In genomic region chr10:44176548-44176947, GRCm38 (mm10) we compare ENCODE assay signal across 30 mouse cellular contexts. TPM values are rescaled to one million over a fixed set of nuclear protein-coding genes. Genes with fewer than 3 reads are reported as not detected.
DNase-seq lines count a peak whose midpoint lies in the region; ATAC-seq and TF ChIP-seq lines count a peak whose summit lies in the region.
"Had no signal": no experiment of that assay in that cellular context is flagged by ENCODE, and none has a peak within 500 bp of the region (broad histone marks: within the 10 kb centered on the region; RNA-seq: fewer than 3 reads in every experiment).

No protein-coding gene starts in this region.

- H3K4me1 ChIP-seq in heart, embryonic 12.5 days (replicated peaks), result peaks cover 4% of the 10 kb centered on the region; the same call in 1 of the 2 replicates
- H3K4me1 ChIP-seq in heart, embryonic 11.5 days (ENCODE audit: control insufficient read depth, insufficient read depth, low read length), result no peaks in the 10 kb centered on the region
- peaks cover 5 to 12% of the 10 kb centered on the region in 2 experiments; a peak in 3 of 4 replicates for H3K4me1 ChIP-seq in liver, embryonic 14.5 days (replicated peaks; ENCODE audit: control insufficient read depth in 2 of 2, insufficient read depth in 2 of 2, low read length in 1 of 2)
- H3K4me1 ChIP-seq in liver, postnatal 0 days (ENCODE audit: insufficient read depth), result no peaks in the 10 kb centered on the region
- H3K4me1 ChIP-seq in liver, embryonic 15.5 days (replicated peaks), result peaks cover 16% of the 10 kb centered on the region
- H3K4me1 ChIP-seq: embryonic facial prominence, embryonic 12.5 days; embryonic facial prominence, embryonic 15.5 days; forebrain, embryonic 10.5 days; forebrain, embryonic 13.5 days; heart, embryonic 10.5 days; heart, embryonic 15.5 days; hindbrain, embryonic 10.5 days; hindbrain, embryonic 13.5 days had no signal

- H3K9me3 ChIP-seq in heart, embryonic 12.5 days (replicated peaks), result no peaks in the 10 kb centered on the region
- no peaks in the 10 kb centered on the region for H3K9me3 ChIP-seq in heart, embryonic 11.5 days (replicated peaks; ENCODE audit: control insufficient read depth, low read length)
- H3K9me3 ChIP-seq in liver, embryonic 14.5 days (ENCODE audit: control insufficient read depth, low read length), result no peaks in the 10 kb centered on the region
- H3K9me3 ChIP-seq in liver, postnatal 0 days (ENCODE audit: low read length), result no peaks in the 10 kb centered on the region
- no peaks in the 10 kb centered on the region for H3K9me3 ChIP-seq in liver, embryonic 15.5 days (replicated peaks)
- H3K9me3 ChIP-seq: embryonic facial prominence, embryonic 12.5 days; embryonic facial prominence, embryonic 15.5 days; forebrain, embryonic 10.5 days; forebrain, embryonic 13.5 days; G1E; heart, embryonic 10.5 days; heart, embryonic 15.5 days; hindbrain, embryonic 10.5 days; hindbrain, embryonic 13.5 days had no signal

- no peak overlapping the region for H3K9ac ChIP-seq in heart, embryonic 12.5 days
- no peak overlapping the region for H3K9ac ChIP-seq in heart, embryonic 11.5 days (ENCODE audit: low read depth, low read length)
- no peak overlapping the region for H3K9ac ChIP-seq in liver, embryonic 14.5 days (replicated peaks)
- H3K9ac ChIP-seq in liver, postnatal 0 days (replicated peaks), result no peak overlapping the region
- no peak overlapping the region for H3K9ac ChIP-seq in liver, embryonic 15.5 days
- H3K9ac ChIP-seq: embryonic facial prominence, embryonic 12.5 days; embryonic facial prominence, embryonic 15.5 days; forebrain, embryonic 13.5 days; heart, embryonic 15.5 days; hindbrain, embryonic 13.5 days had no signal

- H3K36me3 ChIP-seq in heart, embryonic 12.5 days, result no peaks in the 10 kb centered on the region
- no peaks in the 10 kb centered on the region for H3K36me3 ChIP-seq in heart, embryonic 11.5 days (ENCODE audit: control insufficient read depth, insufficient read depth, low read length)
- no peaks in the 10 kb centered on the region for H3K36me3 ChIP-seq in liver, embryonic 14.5 days (replicated peaks; ENCODE audit: control insufficient read depth, insufficient read depth, low read depth)
- no peaks in the 10 kb centered on the region for H3K36me3 ChIP-seq in liver, postnatal 0 days (replicated peaks; ENCODE audit: insufficient read depth, low read length)
- no peaks in the 10 kb centered on the region for H3K36me3 ChIP-seq in liver, embryonic 15.5 days (replicated peaks)
- H3K36me3 ChIP-seq: embryonic facial prominence, embryonic 12.5 days; embryonic facial prominence, embryonic 15.5 days; forebrain, embryonic 10.5 days; G1E; heart, embryonic 10.5 days; heart, embryonic 15.5 days; hindbrain, embryonic 10.5 days; hindbrain, embryonic 13.5 days had no signal

- ATAC-seq in heart, embryonic 12.5 days (ENCODE audit: insufficient number of reproducible peaks, low FRiP score), result peak; percentile 29; the same call in 1 of the 2 replicates
- no peak for ATAC-seq in heart, embryonic 11.5 days (replicated peaks; ENCODE audit: insufficient number of reproducible peaks, low FRiP score, low TSS enrichment)
- peak; percentile 58; the same call in 1 of the 2 replicates for ATAC-seq in liver, embryonic 14.5 days (ENCODE audit: insufficient read depth)
- no peak for ATAC-seq in liver, postnatal 0 days
- peak; percentile 57 for ATAC-seq in liver, embryonic 15.5 days (ENCODE audit: insufficient read depth)
- ATAC-seq: forebrain, embryonic 16.5 days; Patski had no signal

- no peak for TF ChIP-seq CTCF in liver, embryonic 14.5 days (IDR thresholded peaks at IDR 0.05; ENCODE audit: low read depth)
- TF ChIP-seq CTCF in liver, postnatal 0 days (IDR thresholded peaks at IDR 0.05; ENCODE audit: low read depth), result no peak

- H3K4me2 ChIP-seq in heart, embryonic 12.5 days, result no peak overlapping the region
- no peak overlapping the region for H3K4me2 ChIP-seq in heart, embryonic 11.5 days
- H3K4me2 ChIP-seq in liver, embryonic 14.5 days (ENCODE audit: low read depth), result no peak overlapping the region
- H3K4me2 ChIP-seq in liver, postnatal 0 days (ENCODE audit: low read depth, low read length), result no peak overlapping the region
- H3K4me2 ChIP-seq in liver, embryonic 15.5 days, result no peak overlapping the region
- H3K4me2 ChIP-seq: embryonic facial prominence, embryonic 12.5 days; embryonic facial prominence, embryonic 15.5 days; forebrain, embryonic 13.5 days; heart, embryonic 15.5 days; hindbrain, embryonic 13.5 days had no signal

- no peak overlapping the region for H3K27ac ChIP-seq in heart, embryonic 12.5 days (ENCODE audit: poor library complexity, severe bottlenecking)
- H3K27ac ChIP-seq in heart, embryonic 11.5 days (ENCODE audit: low read depth, low read length), result no peak overlapping the region
- no peak overlapping the region for H3K27ac ChIP-seq in liver, embryonic 14.5 days
- no peak overlapping the region for H3K27ac ChIP-seq in liver, postnatal 0 days (ENCODE audit: low read depth)
- H3K27ac ChIP-seq in liver, embryonic 15.5 days (replicated peaks), result 0 out of 2 replicates have a peak overlapping the region, but pooled peaks have one; percentile 24
- H3K27ac ChIP-seq: embryonic facial prominence, embryonic 12.5 days; embryonic facial prominence, embryonic 15.5 days; forebrain, embryonic 10.5 days; forebrain, embryonic 13.5 days; heart, adult 2 months; heart, embryonic 10.5 days; heart, embryonic 15.5 days; hindbrain, embryonic 10.5 days; hindbrain, embryonic 13.5 days had no signal

- H3K4me3 ChIP-seq in heart, embryonic 12.5 days, result no peak overlapping the region
- no peak overlapping the region for H3K4me3 ChIP-seq in heart, embryonic 11.5 days (ENCODE audit: low read depth, low read length)
- no peak overlapping the region for H3K4me3 ChIP-seq in liver, embryonic 14.5 days (ENCODE audit: insufficient read depth in 1 of 2, low read depth in 2 of 2, low read length in 2 of 2)
- no peak overlapping the region for H3K4me3 ChIP-seq in liver, postnatal 0 days (ENCODE audit: low read depth, low read length)
- H3K4me3 ChIP-seq in liver, embryonic 15.5 days (replicated peaks), result no peak overlapping the region
- H3K4me3 ChIP-seq: embryonic facial prominence, embryonic 12.5 days; embryonic facial prominence, embryonic 15.5 days; erythroblast, embryonic 14.5 days; forebrain, embryonic 10.5 days; forebrain, embryonic 13.5 days; heart, adult 2 months; heart, embryonic 10.5 days; heart, embryonic 15.5 days; hindbrain, embryonic 10.5 days; hindbrain, embryonic 13.5 days had no signal

- DNase-seq in liver, embryonic 14.5 days (ENCODE audit: low read depth in 3 of 3, low spot score in 3 of 3), result no peak
- no peak for DNase-seq in liver, postnatal 0 days
- DNase-seq in left cerebral cortex, adult 8-10 months (ENCODE audit: low spot score in 2 of 2), result no peak
- DNase-seq: adrenal gland, postnatal 10 days; adrenal gland, postnatal 36 days; B cell, adult 2 months; cerebellum, adult 18-20 months; cerebellum, adult 9-10 months; cerebellum, postnatal 14 days; gastrocnemius, postnatal 10 days; gastrocnemius, postnatal 36 days; heart, adult 2 months; heart, postnatal 10 days; heart, postnatal 36 days had no signal

- no peak for TF ChIP-seq EP300 in liver, embryonic 14.5 days (IDR thresholded peaks at IDR 0.05; ENCODE audit: low read depth)
- no peak for TF ChIP-seq EP300 in liver, postnatal 0 days (IDR thresholded peaks at IDR 0.05; ENCODE audit: low read depth)

- H3K27me3 ChIP-seq in heart, embryonic 12.5 days (replicated peaks), result no peaks in the 10 kb centered on the region
- no peaks in the 10 kb centered on the region for H3K27me3 ChIP-seq in heart, embryonic 11.5 days (ENCODE audit: control insufficient read depth, insufficient read depth, low read length)
- H3K27me3 ChIP-seq in liver, embryonic 14.5 days (ENCODE audit: control insufficient read depth, insufficient read depth, low read length), result no peaks in the 10 kb centered on the region; the same call in 1 of the 2 replicates
- H3K27me3 ChIP-seq in liver, postnatal 0 days (ENCODE audit: insufficient read depth, low read length), result no peaks in the 10 kb centered on the region
- H3K27me3 ChIP-seq in liver, embryonic 15.5 days, result 0 out of 2 replicates have a peak, but pooled peaks cover 4% of the 10 kb centered on the region
- H3K27me3 ChIP-seq: CH12.LX; embryonic facial prominence, embryonic 12.5 days; embryonic facial prominence, embryonic 15.5 days; forebrain, embryonic 13.5 days; heart, embryonic 15.5 days; hindbrain, embryonic 13.5 days had no signal

RNA-seq across cellular contexts. Expression of gene Crybg1, which starts 27.9 kb away (rescaled TPM):
- polyA plus RNA-seq in heart, embryonic 12.5 days (2016; fragmentation: Nextera tagmentation; extraction: Ambion mirVana), result 0.17 and 0.32 TPM in 2 replicates
- polyA plus RNA-seq in heart, embryonic 11.5 days (2014; fragmentation: Nextera tagmentation; extraction: Ambion mirVana), result 0.11 and 0.14 TPM in 2 replicates
- polyA plus RNA-seq in liver, embryonic 14.5 days (2012; rRNA removed), result 0.22 and 0.25 TPM in 2 replicates
- 0.48 and 0.54 TPM in 2 replicates for polyA plus RNA-seq in liver, embryonic 14.5 days (2014; fragmentation: Nextera tagmentation; extraction: Ambion mirVana)
- polyA plus RNA-seq in liver, postnatal 0 days (2015; fragmentation: Nextera tagmentation; extraction: Ambion mirVana), result 1.3 and 1.5 TPM in 2 replicates
- polyA plus RNA-seq in liver, embryonic 15.5 days (2015; fragmentation: Nextera tagmentation; extraction: Ambion mirVana), result 0.62 and 0.83 TPM in 2 replicates
- under 1 TPM; 0.59 to 0.85 (median 0.67) TPM for total RNA-seq in left cerebral cortex, adult 8-10 months (2022)

Comparison
In these comparisons a context has a peak if more than half of its experiments do, and no peak if none do; other contexts are left out.
1. ATAC-seq: peak in heart, embryonic 12.5 days (single experiment), liver, embryonic 14.5 days (single experiment) and liver, embryonic 15.5 days (single experiment); none in heart, embryonic 11.5 days (single experiment) and liver, postnatal 0 days (single experiment).